In the genomic region with DNA sequence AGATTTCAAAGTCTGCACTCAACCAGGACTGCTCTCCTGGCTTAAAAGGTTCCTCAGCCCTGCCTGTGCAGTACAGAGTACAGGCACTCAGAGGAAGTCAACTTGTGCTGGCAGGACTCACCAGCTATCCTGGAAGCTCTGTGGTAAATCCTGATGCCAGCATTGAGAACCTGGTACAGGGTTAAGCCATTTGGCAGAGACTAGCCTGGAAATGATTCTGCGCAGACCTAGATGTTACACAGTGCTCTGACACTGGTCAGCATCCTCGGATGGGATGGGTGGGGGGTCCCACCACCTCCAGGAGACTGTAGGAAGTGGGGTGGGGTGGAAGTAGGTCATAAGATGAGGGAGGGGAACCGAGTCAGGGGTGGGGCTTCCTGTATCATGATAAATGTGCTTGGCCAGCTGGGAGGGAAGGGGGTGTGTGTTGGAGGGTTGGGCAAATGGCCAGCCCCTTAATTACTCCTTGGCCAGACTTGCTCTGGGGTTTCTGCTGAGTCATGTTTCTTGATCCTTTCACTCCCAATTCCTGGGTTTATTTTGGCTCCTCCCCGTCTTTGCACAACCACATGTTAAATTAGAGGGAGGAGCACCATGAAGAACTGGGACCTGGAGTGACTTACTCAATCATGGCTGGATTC, we compare ENCODE assay signal across 9 mouse cellular contexts. TPM values are rescaled to one million over a fixed set of nuclear protein-coding genes. Genes with fewer than 3 reads are reported as not detected.
DNase-seq lines count a peak whose midpoint lies in the region; ATAC-seq and TF ChIP-seq lines count a peak whose summit lies in the region.
"Had no signal": no experiment of that assay in that cellular context is flagged by ENCODE, and none has a peak within 500 bp of the region (broad histone marks: within the 10 kb centered on the region; RNA-seq: fewer than 3 reads in every experiment).

No protein-coding gene starts in this region.

- H3K4me2 ChIP-seq in midbrain, embryonic 15.5 days, result no peak overlapping the region
- H3K4me2 ChIP-seq: midbrain, embryonic 12.5 days had no signal

- DNase-seq in urinary bladder, adult 18-20 months (ENCODE audit: low spot score in 2 of 2), result peak; percentile 48 to 81
- no peak for DNase-seq in urinary bladder, postnatal 10 days (ENCODE audit: low spot score)
- peak; percentile 79 for DNase-seq in kidney, adult 11 months
- DNase-seq in lung, adult 2 months, result peak; percentile 62
- no peak for DNase-seq in neural tube, embryonic 10.5 days (ENCODE audit: extremely low spot score, low spot score)

- TF ChIP-seq CTCF in embryonic fibroblast, embryonic 13.5 days (IDR thresholded peaks at IDR 0.05; ENCODE audit: borderline replicate concordance, insufficient read depth, low read length), result no peak
- no peak for TF ChIP-seq CTCF in lung, adult 2 months (IDR thresholded peaks at IDR 0.05; ENCODE audit: insufficient read depth, low read length)

- H3K4me1 ChIP-seq in embryonic fibroblast, embryonic 13.5 days (ENCODE audit: control insufficient read depth, insufficient read depth, low read length), result peaks cover 15% of the 10 kb centered on the region
- peaks cover 18% of the 10 kb centered on the region for H3K4me1 ChIP-seq in lung, adult 2 months (ENCODE audit: control insufficient read depth, insufficient read depth, low read length)
- peaks cover 21% of the 10 kb centered on the region for H3K4me1 ChIP-seq in midbrain, embryonic 15.5 days

- H3K36me3 ChIP-seq in midbrain, embryonic 15.5 days (replicated peaks), result 0 out of 2 replicates have a peak, but pooled peaks cover 4% of the 10 kb centered on the region

- ATAC-seq in megakaryocyte-erythroid progenitor cell, adult 5-6 weeks (replicated peaks; ENCODE audit: low FRiP score, low TSS enrichment, poor library complexity, severe bottlenecking), result no peak
- ATAC-seq in midbrain, embryonic 15.5 days (replicated peaks), result no peak

- H3K4me3 ChIP-seq in embryonic fibroblast, embryonic 13.5 days (ENCODE audit: insufficient read depth, low read length), result no peak overlapping the region
- H3K4me3 ChIP-seq in lung, adult 2 months (replicated peaks; ENCODE audit: extremely low read depth, low read depth, low read length), result no peak overlapping the region
- H3K4me3 ChIP-seq in midbrain, embryonic 15.5 days, result no peak overlapping the region
- H3K4me3 ChIP-seq: midbrain, embryonic 12.5 days had no signal

- H3K9me3 ChIP-seq in midbrain, embryonic 15.5 days, result no peaks in the 10 kb centered on the region
- H3K9me3 ChIP-seq: midbrain, embryonic 12.5 days had no signal

- no peak for TF ChIP-seq POLR2A in embryonic fibroblast, embryonic 13.5 days (IDR thresholded peaks at IDR 0.05; ENCODE audit: low read depth, low read length)
- TF ChIP-seq POLR2A in lung, adult 2 months (IDR thresholded peaks at IDR 0.05; ENCODE audit: borderline replicate concordance, extremely low read depth, low read depth, low read length), result no peak

- WGBS in lung, adult 2 months, result 32% methylated on average over 4 of the region's 4 CpGs
- WGBS in midbrain, embryonic 15.5 days, result 81% methylated on average over 4 of the region's 4 CpGs

- H3K27me3 ChIP-seq in midbrain, embryonic 15.5 days (replicated peaks), result no peaks in the 10 kb centered on the region
- H3K27me3 ChIP-seq: midbrain, embryonic 12.5 days had no signal

- H3K27ac ChIP-seq in embryonic fibroblast, embryonic 13.5 days (ENCODE audit: insufficient read depth, low read length), result peak overlapping the region; percentile 82
- no peak overlapping the region for H3K27ac ChIP-seq in midbrain, embryonic 15.5 days
- H3K27ac ChIP-seq: midbrain, embryonic 12.5 days had no signal

- no peak overlapping the region for H3K9ac ChIP-seq in midbrain, embryonic 15.5 days
- H3K9ac ChIP-seq: midbrain, embryonic 12.5 days had no signal

RNA-seq across cellular contexts. Expression of a gene that starts 4.0 kb away (rescaled TPM):
- 18.5 and 19.5 TPM in 2 replicates for polyA plus RNA-seq in embryonic fibroblast, embryonic 13.5 days (2011; ENCODE audit: insufficient read length, low read depth, missing spikeins)
- polyA plus RNA-seq in lung, adult 2 months (2012; rRNA removed), result 36.2 and 39.7 TPM in 2 replicates
- total RNA-seq in megakaryocyte-erythroid progenitor cell, adult 5-6 weeks (2014; fragmentation: Nextera tagmentation), result 36.2 and 50.2 TPM in 2 replicates
- total RNA-seq in megakaryocyte-erythroid progenitor cell, adult 5-6 weeks (2017), result 8.9 and 9.4 TPM in 2 replicates
- polyA plus RNA-seq in midbrain, embryonic 15.5 days (2015; fragmentation: Nextera tagmentation; extraction: Ambion mirVana), result 3.9 and 5.8 TPM in 2 replicates

Comparison
In these comparisons a context has a peak if more than half of its experiments do, and no peak if none do; other contexts are left out.
1. DNase-seq: peak in urinary bladder, adult 18-20 months (2 of 2), kidney, adult 11 months (single experiment) and lung, adult 2 months (single experiment); none in urinary bladder, postnatal 10 days (single experiment) and neural tube, embryonic 10.5 days (single experiment).